Mouse (Mus musculus) heart, embryonic 16.5 days (tissue): ENCODE results near the gene Cdk5rap1. TPM values are rescaled to one million over a fixed set of nuclear protein-coding genes. Genes with fewer than 3 reads are reported as not detected.
A peak's percentile ranks its signal among the peaks of the same experiment; 100 is the strongest.
"Not testable (repeated sequence)": the region's sequence is repeated elsewhere in the genome, so short reads cannot be mapped to it uniquely, and the experiment has no call there.

Experiments used
- ATAC-seq: fragments of 200-750 bp; cut with Nextera tagmentation; replicated peaks from 2 replicates; pipeline ENCODE4 v1.8.0; 2017; ENCODE audit warnings: moderate number of reproducible peaks; ENCODE audit not compliant: insufficient read depth, low FRiP score; ENCODE audit errors: extremely low read depth
- H3K27ac ChIP-seq: fragments of 300-500 bp; sonication (generic); 2 replicates; pipeline ENCODE4 v1.5.1; 2014; ENCODE audit warnings: mild to moderate bottlenecking, low read length, control low read depth, moderate library complexity
- H3K27me3 ChIP-seq: fragments of 300-500 bp; sonication (generic); 2 replicates; pipeline ENCODE4 v1.6.1; 2014; ENCODE audit warnings: low read length, mixed read lengths; ENCODE audit not compliant: control insufficient read depth, insufficient read depth
- H3K36me3 ChIP-seq: fragments of 300-500 bp; sonication (generic); 2 replicates; pipeline ENCODE4 v1.6.1; 2014; ENCODE audit not compliant: control insufficient read depth, insufficient read depth
- H3K4me1 ChIP-seq: fragments of 300-500 bp; sonication (generic); 2 replicates; pipeline ENCODE4 v1.6.1; 2014; ENCODE audit warnings: low read length, mixed read lengths; ENCODE audit not compliant: control insufficient read depth, insufficient read depth
- H3K4me2 ChIP-seq: fragments of 300-500 bp; sonication (generic); 2 replicates; pipeline ENCODE4 v1.6.1; 2014; ENCODE audit warnings: low read depth, mild to moderate bottlenecking, control low read depth, low read length
- H3K4me3 ChIP-seq: fragments of 300-500 bp; sonication (generic); 2 replicates; pipeline ENCODE4 v1.5.1; 2014; ENCODE audit warnings: mild to moderate bottlenecking, control low read depth, low read length
- H3K9ac ChIP-seq: fragments of 300-500 bp; sonication (generic); 2 replicates; pipeline ENCODE4 v1.6.1; 2014; ENCODE audit warnings: low read length, control low read depth
- H3K9me3 ChIP-seq: fragments of 300-500 bp; sonication (generic); replicated peaks from 2 replicates; pipeline ENCODE4 v1.6.1; 2016; ENCODE audit warnings: low read length; ENCODE audit not compliant: control insufficient read depth
- WGBS: fragments of 180-500 bp; shearing (Covaris S2); extraction: QIAGEN DNeasy Blood & Tissue Kit; methylation state at CpG from one replicate; pipeline ENCODE4 v1.1.7; 2014; 5-methylcytosine and 5-hydroxymethylcytosine counted together
- polyA plus RNA-seq: library from polyadenylated mRNA; unstranded; fragments of >200 nt; fragmentation: Nextera tagmentation; extraction: Ambion mirVana; gene quantifications from 2 replicates; pipeline ENCODE4 v1.2.1, GENCODE M21; 2015

Cdk5rap1 gene
- polyA plus RNA-seq, 1 experiment from 2014 or later, result 20.0 TPM

GRCm38 (mm10) chr2:154394602-154395001 is 21.8 kb upstream of the Cdk5rap1 start:
- WGBS, result 44% methylated on average over 3 of the region's 3 CpGs
- Histone ChIP-seq H3K27me3 (no peaks in the 10 kb centered on the region), H3K36me3 (peaks cover 9% of the 10 kb centered on the region; the same call in 1 of the 2 replicates), H3K9me3 (no peaks in the 10 kb centered on the region), H3K27ac (peak overlapping the region; percentile 34; the same call in 1 of the 2 replicates), H3K4me1 (peaks cover 35% of the 10 kb centered on the region), H3K4me3 (no peak overlapping the region), H3K9ac (peak overlapping the region; percentile 33; the same call in 1 of the 2 replicates), H3K4me2 (no peak overlapping the region)
- no peak for ATAC-seq

GRCm38 (mm10) chr2:154390180-154390964 is 17.6 kb upstream of the Cdk5rap1 start:
- Histone ChIP-seq H3K36me3 (no peaks in the 10 kb centered on the region), H3K4me2 (peak overlapping the region; percentile 31), H3K4me1 (peaks cover 27% of the 10 kb centered on the region), H3K27ac (peak overlapping the region; percentile 97), H3K9ac (peak overlapping the region; percentile 31), H3K9me3 (no peaks in the 10 kb centered on the region), H3K27me3 (no peaks in the 10 kb centered on the region), H3K4me3 (no peak overlapping the region)
- peak; percentile 95 for ATAC-seq
- WGBS, result 30% methylated on average over 11 of the region's 11 CpGs

- ATAC-seq, result no peak
- Histone ChIP-seq H3K36me3 (peaks cover 19% of the 10 kb centered on the region), H3K4me1 (peaks cover 9% of the 10 kb centered on the region), H3K4me2 (no peak overlapping the region), H3K27ac (no peak overlapping the region), H3K9me3 (no peaks in the 10 kb centered on the region), H3K27me3 (no peaks in the 10 kb centered on the region), H3K9ac (no peak overlapping the region), H3K4me3 (no peak overlapping the region)
- 84% methylated on average over 7 of the region's 7 CpGs for WGBS
These were observed 6.3 kb upstream of the Cdk5rap1 start for GRCm38 (mm10) chr2:154379103-154379502.

GRCm38 (mm10) chr2:154374807-154375601 is 2.2 kb upstream of the Cdk5rap1 start:
- Histone ChIP-seq H3K36me3 (peaks cover 7% of the 10 kb centered on the region; the same call in 1 of the 2 replicates), H3K27me3 (no peaks in the 10 kb centered on the region), H3K4me2 (no peak overlapping the region), H3K9me3 (no peaks in the 10 kb centered on the region), H3K4me1 (peaks cover 14% of the 10 kb centered on the region), H3K27ac (peak overlapping the region; percentile 89), H3K9ac (0 out of 2 replicates have a peak overlapping the region, but pooled peaks have one; percentile 23), H3K4me3 (no peak overlapping the region)
- WGBS, result 64% methylated on average over 6 of the region's 6 CpGs
- peak; percentile 72 for ATAC-seq

GRCm38 (mm10) chr2:154373961-154374632 is 1.3 kb upstream of the Cdk5rap1 start:
- WGBS, result 59% methylated on average over 6 of the region's 6 CpGs
- H3K9me3 ChIP-seq, result no peaks in the 10 kb centered on the region
- ATAC-seq, result no peak
- peaks cover 9% of the 10 kb centered on the region; the same call in 1 of the 2 replicates for H3K36me3 ChIP-seq
- H3K27me3 ChIP-seq, result no peaks in the 10 kb centered on the region
- 0 out of 2 replicates have a peak overlapping the region, but pooled peaks have one; percentile 26 for H3K9ac ChIP-seq
- no peak overlapping the region for H3K4me3 ChIP-seq
- H3K27ac ChIP-seq, result peak overlapping the region; percentile 89
- no peak overlapping the region for H3K4me2 ChIP-seq
- H3K4me1 ChIP-seq, result peaks cover 14% of the 10 kb centered on the region

- WGBS, result under 1% methylated on average over 42 of the region's 42 CpGs
- Histone ChIP-seq H3K4me2 (peak overlapping the region; percentile 76), H3K9ac (peak overlapping the region; percentile 97), H3K27me3 (no peaks in the 10 kb centered on the region), H3K9me3 (no peaks in the 10 kb centered on the region), H3K36me3 (peaks cover 13% of the 10 kb centered on the region; the same call in 1 of the 2 replicates), H3K4me3 (peak overlapping the region; percentile 86), H3K27ac (peak overlapping the region; percentile 93), H3K4me1 (peaks cover 14% of the 10 kb centered on the region)
- peak; percentile 82 for ATAC-seq
These were observed 520 bp downstream of the Cdk5rap1 start for GRCm38 (mm10) chr2:154372151-154372829.

- peaks cover 33% of the 10 kb centered on the region for H3K36me3 ChIP-seq
- no peak for ATAC-seq
These were observed 5.3 kb downstream of the Cdk5rap1 start for GRCm38 (mm10) chr2:154367510-154367909.

GRCm38 (mm10) chr2:154354000-154354425 is 18.8 kb downstream of the Cdk5rap1 start:
- not testable (repeated sequence) for ATAC-seq, H3K4me1 ChIP-seq, H3K9me3 ChIP-seq, H3K27me3 ChIP-seq
- H3K4me3 ChIP-seq, result peak overlapping the region; percentile 41
- peak overlapping the region; percentile 38 for H3K4me2 ChIP-seq
- 80% methylated on average over 15 of the region's 19 CpGs for WGBS
- H3K36me3 ChIP-seq, result peaks cover 25% of the 10 kb centered on the region
- peak overlapping the region; percentile 42; the same call in 1 of the 2 replicates for H3K9ac ChIP-seq
- H3K27ac ChIP-seq, result peak overlapping the region; percentile 64; the same call in 1 of the 2 replicates

More at GRCm38 (mm10) chr2:154367510-154367909, 5.3 kb downstream of the Cdk5rap1 start:
- no peak overlapping the region for H3K4me3 ChIP-seq
- H3K27me3 ChIP-seq, result no peaks in the 10 kb centered on the region
- no peaks in the 10 kb centered on the region for H3K9me3 ChIP-seq
- H3K27ac ChIP-seq, result no peak overlapping the region
- H3K9ac ChIP-seq, result no peak overlapping the region
- 97% methylated on average over 1 of the region's 1 CpGs for WGBS
- H3K4me1 ChIP-seq, result no peaks in the 10 kb centered on the region
- no peak overlapping the region for H3K4me2 ChIP-seq
